Mouse (Mus musculus) limb, embryonic 11.5 days (tissue): ENCODE data around the gene Cenpt. TPM values are rescaled to one million over a fixed set of nuclear protein-coding genes. Genes with fewer than 3 reads are reported as not detected.

Source experiments
- ATAC-seq: fragments of 200-750 bp; cut with Nextera tagmentation; 2 replicates; pipeline ENCODE4 v1.8.0; 2017; ENCODE audit warnings: low read depth; ENCODE audit not compliant: insufficient number of reproducible peaks, low FRiP score, low TSS enrichment
- DNase-seq: peaks from one replicate; pipeline ENCODE4 v3.0.0-alpha.2; 2015; ENCODE audit warnings: low spot score
- H3K27ac ChIP-seq: fragments of 300-500 bp; sonication (generic); replicated peaks from 2 replicates; pipeline ENCODE4 v1.5.1; 2014; ENCODE audit warnings: low read depth, mild to moderate bottlenecking, low read length
- H3K27me3 ChIP-seq: fragments of 300-500 bp; sonication (generic); 2 replicates; pipeline ENCODE4 v1.6.1; 2014; ENCODE audit warnings: mild to moderate bottlenecking, low read length, mixed read lengths; ENCODE audit not compliant: control insufficient read depth, insufficient read depth
- H3K36me3 ChIP-seq: fragments of 300-500 bp; sonication (generic); 2 replicates; pipeline ENCODE4 v1.6.1; 2014; ENCODE audit warnings: mild to moderate bottlenecking, low read length, moderate library complexity, mixed read lengths; ENCODE audit not compliant: control insufficient read depth, insufficient read depth
- H3K4me1 ChIP-seq: fragments of 300-500 bp; sonication (generic); 2 replicates; pipeline ENCODE4 v1.6.1; 2014; ENCODE audit warnings: low read length, mixed read lengths; ENCODE audit not compliant: control insufficient read depth, insufficient read depth
- H3K4me2 ChIP-seq: fragments of 300-500 bp; sonication (generic); 2 replicates; pipeline ENCODE4 v1.6.1; 2014; ENCODE audit warnings: low read depth, mild to moderate bottlenecking, moderate library complexity; ENCODE audit not compliant: severe bottlenecking
- H3K4me3 ChIP-seq: fragments of 300-500 bp; sonication (generic); 2 replicates; pipeline ENCODE4 v1.5.1; 2014; ENCODE audit warnings: low read depth, low read length
- H3K9ac ChIP-seq: fragments of 300-500 bp; sonication (generic); 2 replicates; pipeline ENCODE4 v1.6.1; 2014; ENCODE audit warnings: mild to moderate bottlenecking, low read length
- H3K9me3 ChIP-seq: fragments of 300-500 bp; sonication (generic); 2 replicates; pipeline ENCODE4 v1.6.1; 2016; ENCODE audit warnings: low read length; ENCODE audit not compliant: control insufficient read depth
- WGBS: fragments of 180-500 bp; shearing (Covaris S2); extraction: QIAGEN DNeasy Blood & Tissue Kit; methylation state at CpG from one replicate; pipeline ENCODE4 v1.1.7; 2014; 5-methylcytosine and 5-hydroxymethylcytosine counted together
- polyA plus RNA-seq: library from polyadenylated mRNA; unstranded; fragments of >200 nt; fragmentation: Nextera tagmentation; extraction: Ambion mirVana; gene quantifications from 2 replicates; pipeline ENCODE4 v1.2.1, GENCODE M21; 2014

Cenpt gene
- polyA plus RNA-seq, 1 experiment from 2014 or later: 48.8 TPM

- Histone ChIP-seq H3K36me3 (peaks cover 50% of the 10 kb centered on the region), H3K4me3 (no peak overlapping the region), H3K4me1 (no peaks in the 10 kb centered on the region), H3K9ac (no peak overlapping the region), H3K9me3 (no peaks in the 10 kb centered on the region), H3K27me3 (no peaks in the 10 kb centered on the region), H3K27ac (no peak overlapping the region), H3K4me2 (no peak overlapping the region)
- ATAC-seq: no peak
- no peak for DNase-seq
- WGBS: 95% methylated on average over 12 of the region's 12 CpGs
These were observed 36.8 kb upstream of the Cenpt start for GRCm38 (mm10) chr8:105889756-105890465.

GRCm38 (mm10) chr8:105880754-105881520 lies 27.9 kb upstream of the Cenpt start, which contains the start of gene Edc4:
Edc4 (plus strand) TSS chr8:105880881.
- WGBS: under 1% methylated on average over 45 of the region's 45 CpGs
- ATAC-seq (peak; percentile 85), DNase-seq (peak; percentile 94)
- Histone ChIP-seq H3K36me3 (peaks cover 14% of the 10 kb centered on the region), H3K9me3 (no peaks in the 10 kb centered on the region), H3K4me1 (peaks cover 4% of the 10 kb centered on the region; the same call in 1 of the 2 replicates), H3K27ac (no peak within 1 kb of the TSS), H3K27me3 (no peaks in the 10 kb centered on the region), H3K9ac (peak within 1 kb of the TSS; percentile 81), H3K4me3 (peak within 1 kb of the TSS; percentile 74), H3K4me2 (peak within 1 kb of the TSS; percentile 87)

- 90% methylated on average over 6 of the region's 6 CpGs for WGBS
- Histone ChIP-seq H3K27ac (no peak overlapping the region), H3K4me2 (no peak overlapping the region), H3K4me1 (no peaks in the 10 kb centered on the region), H3K36me3 (peaks cover 28% of the 10 kb centered on the region), H3K27me3 (no peaks in the 10 kb centered on the region), H3K9ac (no peak overlapping the region), H3K4me3 (no peak overlapping the region), H3K9me3 (no peaks in the 10 kb centered on the region)
- DNase-seq (no peak), ATAC-seq (no peak)
These were observed 21.2 kb upstream of the Cenpt start for GRCm38 (mm10) chr8:105874301-105874700.

GRCm38 (mm10) chr8:105866364-105867029 lies 13.4 kb upstream of the Cenpt start:
- DNase-seq (no peak), ATAC-seq (no peak)
- peaks cover 24% of the 10 kb centered on the region for H3K36me3 ChIP-seq
- no peaks in the 10 kb centered on the region for H3K4me1 ChIP-seq
- H3K27ac ChIP-seq: no peak overlapping the region
- H3K4me2 ChIP-seq: no peak overlapping the region
- no peaks in the 10 kb centered on the region for H3K9me3 ChIP-seq
- 85% methylated on average over 6 of the region's 6 CpGs for WGBS
- H3K4me3 ChIP-seq: no peak overlapping the region
- no peaks in the 10 kb centered on the region for H3K27me3 ChIP-seq
- H3K9ac ChIP-seq: no peak overlapping the region

GRCm38 (mm10) chr8:105861951-105862350 lies 8.9 kb upstream of the Cenpt start:
- H3K36me3 ChIP-seq: peaks cover 10% of the 10 kb centered on the region
- H3K27ac ChIP-seq: no peak overlapping the region
- H3K27me3 ChIP-seq: no peaks in the 10 kb centered on the region
- peak overlapping the region; percentile 69 for H3K4me2 ChIP-seq
- no peak for ATAC-seq
- no peak for DNase-seq
- peaks cover 11% of the 10 kb centered on the region for H3K4me1 ChIP-seq
- 5% methylated on average over 1 of the region's 1 CpGs for WGBS
- no peaks in the 10 kb centered on the region for H3K9me3 ChIP-seq
- peak overlapping the region; percentile 91; the same call in 1 of the 2 replicates for H3K9ac ChIP-seq
- H3K4me3 ChIP-seq: peak overlapping the region; percentile 91

GRCm38 (mm10) chr8:105860143-105860981 lies 7.3 kb upstream of the Cenpt start, which contains the start of gene Nutf2:
Nutf2 (plus strand) TSS chr8:105860580.
- Histone ChIP-seq H3K4me3 (peak within 1 kb of the TSS; percentile 91), H3K27me3 (no peaks in the 10 kb centered on the region), H3K9me3 (no peaks in the 10 kb centered on the region), H3K36me3 (peaks cover 2% of the 10 kb centered on the region), H3K4me1 (peaks cover 16% of the 10 kb centered on the region), H3K4me2 (peak within 1 kb of the TSS; percentile 69), H3K9ac (peak within 1 kb of the TSS; percentile 91), H3K27ac (peak within 1 kb of the TSS; percentile 75)
- WGBS: under 1% methylated on average over 54 of the region's 59 CpGs
- DNase-seq (peak; percentile 97), ATAC-seq (peak; percentile 98)

GRCm38 (mm10) chr8:105859314-105859713 lies 6.2 kb upstream of the Cenpt start:
- peaks cover under 1% of the 10 kb centered on the region for H3K36me3 ChIP-seq
- no peak for DNase-seq
- H3K27me3 ChIP-seq: no peaks in the 10 kb centered on the region
- 83% methylated on average over 5 of the region's 5 CpGs for WGBS
- H3K27ac ChIP-seq: no peak overlapping the region
- no peak for ATAC-seq
- H3K9ac ChIP-seq: no peak overlapping the region
- H3K9me3 ChIP-seq: no peaks in the 10 kb centered on the region
- H3K4me3 ChIP-seq: no peak overlapping the region
- H3K4me2 ChIP-seq: no peak overlapping the region; the same call in 1 of the 2 replicates
- peaks cover 16% of the 10 kb centered on the region for H3K4me1 ChIP-seq
